ENCODE assay signal across 9 mouse cellular contexts in the genomic region with DNA sequence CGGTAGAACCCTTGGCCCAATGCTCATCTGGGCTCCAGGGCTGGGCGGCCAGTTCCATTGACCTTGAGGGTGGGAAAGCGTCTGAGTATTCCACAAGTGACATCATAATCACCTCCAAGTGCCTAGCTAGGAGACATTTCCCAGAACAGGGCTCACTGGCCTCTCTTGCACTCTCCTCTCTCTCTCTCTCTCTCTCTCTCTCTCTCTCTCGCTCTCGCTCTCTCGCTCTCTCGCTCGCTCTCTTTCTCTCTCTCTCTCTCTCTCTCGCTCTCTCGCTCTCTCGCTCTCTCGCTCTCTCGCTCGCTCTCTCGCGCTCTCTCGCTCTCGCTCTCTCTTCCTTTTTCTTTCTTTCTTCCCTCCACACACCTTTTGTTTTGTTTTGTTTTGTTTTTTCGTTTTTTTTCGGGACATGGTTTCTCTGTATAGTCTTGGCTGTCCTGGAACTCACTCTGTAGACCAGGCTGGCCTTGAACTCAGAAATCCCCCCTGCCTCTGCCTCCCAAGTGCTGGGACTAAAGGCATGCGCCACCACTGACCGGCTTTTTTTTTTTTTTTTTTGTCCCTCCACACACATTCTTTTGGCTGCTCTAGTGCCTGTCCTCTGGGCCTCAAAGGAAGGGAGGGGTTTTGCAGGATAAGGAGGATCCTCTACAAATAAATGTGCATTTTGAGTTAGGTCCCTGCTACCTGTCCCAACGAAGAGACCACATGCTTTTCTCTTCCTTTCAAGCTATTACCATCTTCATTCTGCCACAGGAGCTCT. TPM values are rescaled to one million over a fixed set of nuclear protein-coding genes. Genes with fewer than 3 reads are reported as not detected.
A peak's percentile ranks its signal among the peaks of the same experiment; 100 is the strongest.
DNase-seq lines count a peak whose midpoint lies in the region; ATAC-seq and TF ChIP-seq lines count a peak whose summit lies in the region.
"Had no signal": no experiment of that assay in that cellular context is flagged by ENCODE, and none has a peak within 500 bp of the region (broad histone marks: within the 10 kb centered on the region; RNA-seq: fewer than 3 reads in every experiment).

No protein-coding gene starts in this region.

- DNase-seq in heart, adult 9 months (ENCODE audit: low spot score in 2 of 2), result no peak
- no peak for DNase-seq in ES-E14 (ENCODE audit: low read depth, low spot score)
- DNase-seq in forebrain, postnatal 0 days, result no peak
- DNase-seq in embryo, embryonic 11 days, result no peak
- DNase-seq in embryo, embryonic 10.5 days (ENCODE audit: low spot score), result no peak
- DNase-seq in gastrocnemius, adult 8-10 months (ENCODE audit: low spot score in 2 of 2), result no peak

- peak overlapping the region; percentile 78 for H3K4me2 ChIP-seq in heart, embryonic 14.5 days (ENCODE audit: low read length)
- H3K4me2 ChIP-seq in forebrain, postnatal 0 days (ENCODE audit: low read depth), result peak overlapping the region; percentile 44
- peak overlapping the region; percentile 88 for H3K4me2 ChIP-seq in liver, embryonic 16.5 days (ENCODE audit: low read depth, low read length)

- peak overlapping the region; percentile 41 to 68 for H3K4me3 ChIP-seq in heart, embryonic 14.5 days (ENCODE audit: control insufficient read depth in 1 of 2, insufficient read depth in 1 of 2, low read depth in 1 of 2, low read length in 2 of 2)
- peak overlapping the region; percentile 84 to 94 for H3K4me3 ChIP-seq in ES-E14 (ENCODE audit: insufficient read depth in 1 of 2, low read depth in 1 of 2, low read length in 2 of 2, poor library complexity in 1 of 2, severe bottlenecking in 1 of 2)
- H3K4me3 ChIP-seq in forebrain, postnatal 0 days (ENCODE audit: low read depth, low read length), result peak overlapping the region; percentile 24
- H3K4me3 ChIP-seq in liver, embryonic 16.5 days (ENCODE audit: low read depth, low read length), result peak overlapping the region; percentile 68

- 48% methylated on average over 23 of the region's 23 CpGs for WGBS in heart, embryonic 14.5 days
- WGBS in forebrain, postnatal 0 days, result 63% methylated on average over 23 of the region's 23 CpGs
- WGBS in liver, embryonic 16.5 days (ENCODE audit: insufficient replicate concordance), result 61% methylated on average over 23 of the region's 23 CpGs

- 0 out of 4 replicates have a peak overlapping the region, but pooled peaks of 1 of the 2 experiments have one; percentile 14 for H3K27ac ChIP-seq in heart, embryonic 14.5 days (replicated peaks in 1 of 2; ENCODE audit: control insufficient read depth in 1 of 2, insufficient read depth in 1 of 2, low read depth in 2 of 2, low read length in 2 of 2)
- H3K27ac ChIP-seq in ES-E14 (ENCODE audit: insufficient read depth, low read depth, low read length, poor library complexity, severe bottlenecking), result no peak overlapping the region
- no peak overlapping the region for H3K27ac ChIP-seq in forebrain, postnatal 0 days (ENCODE audit: low read depth, low read length)
- no peak overlapping the region for H3K27ac ChIP-seq in liver, embryonic 16.5 days (ENCODE audit: low read length)

- H3K4me1 ChIP-seq in heart, embryonic 14.5 days (ENCODE audit: control insufficient read depth in 2 of 2, insufficient read depth in 2 of 2, low read length in 2 of 2), result peaks cover 8 to 11% of the 10 kb centered on the region in 2 experiments
- peaks cover 3 to 8% of the 10 kb centered on the region in 2 experiments; a peak in 3 of 4 replicates for H3K4me1 ChIP-seq in ES-E14 (ENCODE audit: control insufficient read depth in 2 of 2, insufficient read depth in 2 of 2, low read length in 2 of 2, poor library complexity in 1 of 2)
- H3K4me1 ChIP-seq in forebrain, postnatal 0 days (ENCODE audit: insufficient read depth), result 0 out of 2 replicates have a peak, but pooled peaks cover 1% of the 10 kb centered on the region
- H3K4me1 ChIP-seq in liver, embryonic 16.5 days (ENCODE audit: control insufficient read depth, low read depth, low read length), result peaks cover 13% of the 10 kb centered on the region

- H3K36me3 ChIP-seq in heart, embryonic 14.5 days (ENCODE audit: control insufficient read depth, insufficient read depth, low read length), result peaks cover 27% of the 10 kb centered on the region
- peaks cover 13% of the 10 kb centered on the region for H3K36me3 ChIP-seq in ES-E14 (ENCODE audit: control insufficient read depth, insufficient read depth, low read length, poor library complexity, severe bottlenecking)
- peaks cover 24% of the 10 kb centered on the region for H3K36me3 ChIP-seq in forebrain, postnatal 0 days (ENCODE audit: insufficient read depth)
- no peaks in the 10 kb centered on the region for H3K36me3 ChIP-seq in liver, embryonic 16.5 days (ENCODE audit: control insufficient read depth, insufficient read depth)

- ATAC-seq in heart, embryonic 14.5 days (ENCODE audit: insufficient number of reproducible peaks, insufficient read depth, low FRiP score, low read depth), result no peak
- ATAC-seq in forebrain, postnatal 0 days, result no peak
- no peak for ATAC-seq in liver, embryonic 16.5 days (ENCODE audit: low read depth)

- no peaks in the 10 kb centered on the region for H3K9me3 ChIP-seq in heart, embryonic 14.5 days (ENCODE audit: control insufficient read depth, low read length)
- H3K9me3 ChIP-seq in ES-E14 (ENCODE audit: control insufficient read depth, insufficient read depth, low read depth, low read length), result no peaks in the 10 kb centered on the region
- no peaks in the 10 kb centered on the region for H3K9me3 ChIP-seq in forebrain, postnatal 0 days (ENCODE audit: low read length)
- H3K9me3 ChIP-seq in liver, embryonic 16.5 days (replicated peaks; ENCODE audit: control insufficient read depth, low read length), result no peaks in the 10 kb centered on the region

- no peak for TF ChIP-seq CTCF in forebrain, postnatal 0 days (IDR thresholded peaks at IDR 0.05; ENCODE audit: low read depth)

- peak overlapping the region; percentile 67 for H3K9ac ChIP-seq in heart, embryonic 14.5 days (ENCODE audit: low read length)
- H3K9ac ChIP-seq in ES-E14 (ENCODE audit: insufficient read depth, low read depth, low read length, poor library complexity, severe bottlenecking), result peak overlapping the region; percentile 55; the same call in 1 of the 2 replicates
- H3K9ac ChIP-seq in forebrain, postnatal 0 days, result no peak overlapping the region
- H3K9ac ChIP-seq in liver, embryonic 16.5 days (ENCODE audit: low read depth, low read length), result peak overlapping the region; percentile 61

- in situ Hi-C loops in ES-E14 (cut with MboI; ENCODE audit: low sequenced_read_pairs in 2 of 2, unreplicated experiment in 2 of 2), result no loop called here

- no peaks in the 10 kb centered on the region for H3K27me3 ChIP-seq in heart, embryonic 14.5 days (ENCODE audit: control insufficient read depth, insufficient read depth, low read length)
- no peaks in the 10 kb centered on the region for H3K27me3 ChIP-seq in forebrain, postnatal 0 days (ENCODE audit: insufficient read depth, low read length)
- peaks cover 15% of the 10 kb centered on the region for H3K27me3 ChIP-seq in liver, embryonic 16.5 days (ENCODE audit: control insufficient read depth, insufficient read depth, low read depth, low read length)

TF ChIP-seq in ES-E14, 5 proteins besides CTCF, POLR2A, EP300 and RAD21:
- TF ChIP-seq ZC3H11A (IDR thresholded peaks at IDR 0.05; ENCODE audit: borderline replicate concordance, low read depth, low read length) (no peak), ZNF384 (IDR thresholded peaks at IDR 0.05; ENCODE audit: low read depth, low read length) (0 out of 2 replicates have a peak, but pooled peaks have one; percentile 64)

RNA-seq across cellular contexts. Expression of gene Proca1, which starts 2.1 kb away (rescaled TPM):
- polyA plus RNA-seq in heart, embryonic 14.5 days (2014; fragmentation: Nextera tagmentation; extraction: Ambion mirVana), result 2.4 and 2.9 TPM in 2 replicates
- 0.80 and 1.1 TPM in 2 replicates for total RNA-seq in ES-E14 (2012; rRNA removed)
- 0.81 and 2.4 TPM in 2 replicates for total RNA-seq in forebrain, postnatal 0 days (2014; rRNA removed)
- 2.5 and 3.3 TPM in 2 replicates for polyA plus RNA-seq in forebrain, postnatal 0 days (2015; fragmentation: Nextera tagmentation; extraction: Ambion mirVana)
- polyA plus RNA-seq in liver, embryonic 16.5 days (2015; fragmentation: Nextera tagmentation; extraction: Ambion mirVana), result 0.36 and 0.44 TPM in 2 replicates
- under 1 TPM; 0.34 to 0.88 (median 0.52) TPM for total RNA-seq in gastrocnemius, adult 8-10 months (2022)

RNA-seq across cellular contexts. Expression of gene Rab34, which starts 7.1 kb away (rescaled TPM):
- polyA plus RNA-seq in heart, embryonic 14.5 days (2014; fragmentation: Nextera tagmentation; extraction: Ambion mirVana), result 57.1 and 61.8 TPM in 2 replicates
- 33.8 and 36.1 TPM in 2 replicates for total RNA-seq in ES-E14 (2012; rRNA removed)
- 76.9 and 83.5 TPM in 2 replicates for total RNA-seq in forebrain, postnatal 0 days (2014; rRNA removed)
- 50.8 and 55.5 TPM in 2 replicates for polyA plus RNA-seq in forebrain, postnatal 0 days (2015; fragmentation: Nextera tagmentation; extraction: Ambion mirVana)
- polyA plus RNA-seq in liver, embryonic 16.5 days (2015; fragmentation: Nextera tagmentation; extraction: Ambion mirVana), result 11.8 and 16.2 TPM in 2 replicates
- 1 to 10 TPM; 1.6 to 5.5 (median 3.4) TPM for total RNA-seq in gastrocnemius, adult 8-10 months (2022)
- polyA plus RNA-seq: CD4-positive, CD25-positive, alpha-beta regulatory T cell, adult 4 months had no signal

RNA-seq across cellular contexts. Expression of gene Rpl23a, which starts 11.9 kb away (rescaled TPM):
- 968 and 1,084 TPM in 2 replicates for polyA plus RNA-seq in heart, embryonic 14.5 days (2014; fragmentation: Nextera tagmentation; extraction: Ambion mirVana)
- 2,611 and 2,664 TPM in 2 replicates for total RNA-seq in ES-E14 (2012; rRNA removed)
- 772 and 968 TPM in 2 replicates for total RNA-seq in forebrain, postnatal 0 days (2014; rRNA removed)
- polyA plus RNA-seq in forebrain, postnatal 0 days (2015; fragmentation: Nextera tagmentation; extraction: Ambion mirVana), result 938 and 1,223 TPM in 2 replicates
- polyA plus RNA-seq in liver, embryonic 16.5 days (2015; fragmentation: Nextera tagmentation; extraction: Ambion mirVana), result 609 and 714 TPM in 2 replicates
- 100 to 1,000 TPM; 671 to 835 (median 744) TPM for total RNA-seq in gastrocnemius, adult 8-10 months (2022)

RNA-seq across cellular contexts. Expression of gene Tlcd1, which starts 18.8 kb away (rescaled TPM):
- polyA plus RNA-seq in heart, embryonic 14.5 days (2014; fragmentation: Nextera tagmentation; extraction: Ambion mirVana), result 14.7 and 16.1 TPM in 2 replicates
- total RNA-seq in ES-E14 (2012; rRNA removed), result 75.6 and 78.6 TPM in 2 replicates
- total RNA-seq in forebrain, postnatal 0 days (2014; rRNA removed), result 15.3 and 22.0 TPM in 2 replicates
- polyA plus RNA-seq in forebrain, postnatal 0 days (2015; fragmentation: Nextera tagmentation; extraction: Ambion mirVana), result 13.9 and 19.0 TPM in 2 replicates
- 39.9 and 40.3 TPM in 2 replicates for polyA plus RNA-seq in liver, embryonic 16.5 days (2015; fragmentation: Nextera tagmentation; extraction: Ambion mirVana)
- total RNA-seq in gastrocnemius, adult 8-10 months (2022), result 1 to 10 TPM in 1 of 4 experiments, under 1 TPM in 3; 0.56 to 1.7 (median 0.64) TPM

RNA-seq across cellular contexts. Expression of gene Nek8, which starts 18.8 kb away (rescaled TPM):
- 11.5 and 12.4 TPM in 2 replicates for polyA plus RNA-seq in heart, embryonic 14.5 days (2014; fragmentation: Nextera tagmentation; extraction: Ambion mirVana)
- 15.3 and 25.4 TPM in 2 replicates for total RNA-seq in ES-E14 (2012; rRNA removed)
- total RNA-seq in forebrain, postnatal 0 days (2014; rRNA removed), result 4.7 and 6.1 TPM in 2 replicates
- polyA plus RNA-seq in forebrain, postnatal 0 days (2015; fragmentation: Nextera tagmentation; extraction: Ambion mirVana), result 5.5 and 5.7 TPM in 2 replicates
- polyA plus RNA-seq in liver, embryonic 16.5 days (2015; fragmentation: Nextera tagmentation; extraction: Ambion mirVana), result 10.2 and 10.4 TPM in 2 replicates
- total RNA-seq in gastrocnemius, adult 8-10 months (2022), result under 1 TPM; 0.19 to 0.73 (median 0.50) TPM

Comparison
In these comparisons a context has a peak if more than half of its experiments do, and no peak if none do; other contexts are left out.
1. H3K4me3 ChIP-seq: peak in every context shown above with its lines; median percentile 89 in ES-E14; 68 in liver, embryonic 16.5 days; 54 in heart, embryonic 14.5 days; 24 in forebrain, postnatal 0 days.